In the genomic region with DNA sequence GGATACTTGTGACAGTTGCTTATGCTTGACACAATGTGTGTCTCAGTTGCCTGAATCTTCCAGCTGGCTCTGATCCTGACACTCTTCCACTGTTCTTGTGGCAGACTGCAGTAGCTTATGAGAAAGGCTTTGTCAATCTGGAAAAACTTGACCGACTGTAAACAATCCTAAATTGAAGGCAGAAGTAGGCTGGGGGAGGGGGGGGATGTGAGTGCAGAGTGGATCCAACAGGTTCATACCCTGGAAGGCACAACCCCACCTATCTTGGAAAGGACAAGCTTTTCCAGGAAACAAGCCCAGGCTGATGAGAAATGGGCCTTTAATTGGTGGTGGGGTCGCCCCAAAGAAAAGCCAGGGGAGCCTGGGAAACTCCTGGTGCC, we compare ENCODE assay signal across 8 mouse cellular contexts. TPM values are rescaled to one million over a fixed set of nuclear protein-coding genes. Genes with fewer than 3 reads are reported as not detected.
DNase-seq lines count a peak whose midpoint lies in the region; ATAC-seq and TF ChIP-seq lines count a peak whose summit lies in the region.

No protein-coding gene starts in this region.

- no peak for TF ChIP-seq POLR2A in limb, embryonic 14.5 days (IDR thresholded peaks at IDR 0.05; ENCODE audit: borderline replicate concordance, extremely low read depth, insufficient read depth, insufficient read length)

- no peak for ATAC-seq in megakaryocyte, adult 5-6 weeks (ENCODE audit: poor library complexity, severe bottlenecking)
- no peak for ATAC-seq in heart, embryonic 14.5 days (ENCODE audit: insufficient number of reproducible peaks, insufficient read depth, low FRiP score, low read depth)
- no peak for ATAC-seq in limb, embryonic 14.5 days (ENCODE audit: low FRiP score, low read depth)
- no peak for ATAC-seq in neural tube, embryonic 15.5 days (ENCODE audit: low FRiP score)

- H3K4me3 ChIP-seq in megakaryocyte, embryonic 14.5 days (replicated peaks) = peak overlapping the region; percentile 99
- peak overlapping the region; percentile 49 to 64; a peak in 3 of 4 replicates for H3K4me3 ChIP-seq in heart, embryonic 14.5 days (ENCODE audit: control insufficient read depth in 1 of 2, insufficient read depth in 1 of 2, low read depth in 1 of 2, low read length in 2 of 2)
- peak overlapping the region; percentile 67 for H3K4me3 ChIP-seq in limb, embryonic 14.5 days (replicated peaks; ENCODE audit: low read length)
- H3K4me3 ChIP-seq in neural tube, embryonic 15.5 days (replicated peaks) = peak overlapping the region; percentile 45

- peaks cover 61% of the 10 kb centered on the region for H3K4me1 ChIP-seq in megakaryocyte, embryonic 14.5 days
- H3K4me1 ChIP-seq in heart, embryonic 14.5 days (ENCODE audit: control insufficient read depth in 2 of 2, insufficient read depth in 2 of 2, low read length in 2 of 2) = peaks cover 26 to 46% of the 10 kb centered on the region in 2 experiments
- H3K4me1 ChIP-seq in limb, embryonic 14.5 days (ENCODE audit: control insufficient read depth, insufficient read depth, low read length) = peaks cover 33% of the 10 kb centered on the region
- peaks cover 47% of the 10 kb centered on the region for H3K4me1 ChIP-seq in neural tube, embryonic 15.5 days

- H3K9ac ChIP-seq in heart, embryonic 14.5 days (ENCODE audit: low read length) = peak overlapping the region; percentile 77
- peak overlapping the region; percentile 81 for H3K9ac ChIP-seq in limb, embryonic 14.5 days (ENCODE audit: low read depth, low read length, severe bottlenecking)
- no peak overlapping the region for H3K9ac ChIP-seq in neural tube, embryonic 15.5 days (replicated peaks)

- H3K4me2 ChIP-seq in heart, embryonic 14.5 days (ENCODE audit: low read length) = peak overlapping the region; percentile 98
- H3K4me2 ChIP-seq in limb, embryonic 14.5 days (replicated peaks; ENCODE audit: low read depth, low read length, severe bottlenecking) = peak overlapping the region; percentile 86
- peak overlapping the region; percentile 98 for H3K4me2 ChIP-seq in neural tube, embryonic 15.5 days

- no peaks in the 10 kb centered on the region for H3K9me3 ChIP-seq in megakaryocyte, embryonic 14.5 days
- H3K9me3 ChIP-seq in heart, embryonic 14.5 days (ENCODE audit: control insufficient read depth, low read length) = no peaks in the 10 kb centered on the region
- no peaks in the 10 kb centered on the region for H3K9me3 ChIP-seq in limb, embryonic 14.5 days (ENCODE audit: control insufficient read depth, low read length)
- no peaks in the 10 kb centered on the region for H3K9me3 ChIP-seq in neural tube, embryonic 15.5 days (replicated peaks)

- no peaks in the 10 kb centered on the region for H3K27me3 ChIP-seq in megakaryocyte, embryonic 14.5 days (replicated peaks)
- no peaks in the 10 kb centered on the region for H3K27me3 ChIP-seq in heart, embryonic 14.5 days (ENCODE audit: control insufficient read depth, insufficient read depth, low read length)
- H3K27me3 ChIP-seq in limb, embryonic 14.5 days (ENCODE audit: control insufficient read depth, insufficient read depth, low read length) = no peaks in the 10 kb centered on the region
- H3K27me3 ChIP-seq in neural tube, embryonic 15.5 days (replicated peaks) = peaks cover 11% of the 10 kb centered on the region; the same call in 1 of the 2 replicates

- 40% methylated on average over 2 of the region's 2 CpGs for WGBS in heart, embryonic 14.5 days
- WGBS in limb, embryonic 14.5 days = 17% methylated on average over 2 of the region's 2 CpGs
- WGBS in neural tube, embryonic 15.5 days = 44% methylated on average over 2 of the region's 2 CpGs

- no peak for DNase-seq in limb, embryonic 14.5 days (ENCODE audit: low spot score)
- no peak for DNase-seq in spleen, postnatal 10 days (ENCODE audit: low spot score in 2 of 2)
- DNase-seq in left cerebral cortex, adult 18-20 months (ENCODE audit: low spot score in 2 of 2) = no peak
- DNase-seq in MN1 (ENCODE audit: low spot score) = no peak

- H3K27ac ChIP-seq in heart, embryonic 14.5 days (replicated peaks in 1 of 2; ENCODE audit: control insufficient read depth in 1 of 2, insufficient read depth in 1 of 2, low read depth in 2 of 2, low read length in 2 of 2) = peak overlapping the region; percentile 24 to 73; a peak in 1 of 4 replicates
- H3K27ac ChIP-seq in limb, embryonic 14.5 days (replicated peaks; ENCODE audit: low read depth, low read length) = peak overlapping the region; percentile 90
- H3K27ac ChIP-seq in neural tube, embryonic 15.5 days (replicated peaks) = peak overlapping the region; percentile 68; the same call in 1 of the 2 replicates

- peaks cover 60% of the 10 kb centered on the region for H3K36me3 ChIP-seq in megakaryocyte, embryonic 14.5 days (replicated peaks; ENCODE audit: low read length)
- H3K36me3 ChIP-seq in heart, embryonic 14.5 days (ENCODE audit: control insufficient read depth, insufficient read depth, low read length) = 0 out of 2 replicates have a peak, but pooled peaks cover 4% of the 10 kb centered on the region
- H3K36me3 ChIP-seq in limb, embryonic 14.5 days (ENCODE audit: control insufficient read depth, insufficient read depth, low read length) = peaks cover 12% of the 10 kb centered on the region; the same call in 1 of the 2 replicates
- no peaks in the 10 kb centered on the region for H3K36me3 ChIP-seq in neural tube, embryonic 15.5 days

RNA-seq across cellular contexts. Expression of gene Dhrs3, which starts 2.6 kb away (rescaled TPM):
- polyA plus RNA-seq in megakaryocyte, embryonic 14.5 days (2012; ENCODE audit: insufficient read depth, low replicate concordance) = 44.7 and 211 TPM in 2 replicates
- total RNA-seq in megakaryocyte, adult 5-6 weeks (2015) = 49.7 and 49.8 TPM in 2 replicates
- total RNA-seq in megakaryocyte, adult 5-6 weeks (2017) = 60.0 and 61.4 TPM in 2 replicates
- polyA plus RNA-seq in heart, embryonic 14.5 days (2014; fragmentation: Nextera tagmentation; extraction: Ambion mirVana) = 33.3 and 36.6 TPM in 2 replicates
- 69.7 and 80.0 TPM in 2 replicates for polyA plus RNA-seq in limb, embryonic 14.5 days (2012; rRNA removed)
- polyA plus RNA-seq in limb, embryonic 14.5 days (2014; fragmentation: Nextera tagmentation; extraction: Ambion mirVana) = 121 and 134 TPM in 2 replicates
- 31.0 and 41.3 TPM in 2 replicates for polyA plus RNA-seq in neural tube, embryonic 15.5 days (2015; fragmentation: Nextera tagmentation; extraction: Ambion mirVana)
- total RNA-seq in left cerebral cortex, adult 18-20 months (2021) = 10 to 100 TPM; 32.3 to 34.8 TPM

Comparison
In these comparisons a context has a peak if more than half of its experiments do, and no peak if none do; other contexts are left out.
1. H3K4me3 ChIP-seq: peak in every context shown above with its lines; median percentile 99 in megakaryocyte, embryonic 14.5 days; 67 in limb, embryonic 14.5 days; 56 in heart, embryonic 14.5 days; 45 in neural tube, embryonic 15.5 days.